Mouse (Mus musculus) E14TG2a.4 (cell line): ENCODE measurements around the gene Aff4.
A peak's percentile ranks its signal among the peaks of the same experiment; 100 is the strongest.
"Not testable (repeated sequence)": the region's sequence is repeated elsewhere in the genome, so short reads cannot be mapped to it uniquely, and the experiment has no call there.

ENCODE experiments used
- H3K27me3 ChIP-seq: 2 replicates; pipeline ENCODE4 v1.6.1; 2014; ENCODE audit warnings: low read length, control low read depth; ENCODE audit not compliant: insufficient read depth
- H3K36me3 ChIP-seq: 2 replicates; pipeline ENCODE4 v1.6.1; 2014; ENCODE audit warnings: low read length, control low read depth; ENCODE audit not compliant: insufficient read depth
- H3K4me1 ChIP-seq: replicated peaks from 2 replicates; pipeline ENCODE4 v1.6.1; 2014; ENCODE audit warnings: low read depth, low read length, control low read depth
- H3K4me3 ChIP-seq: replicated peaks from 2 replicates; pipeline ENCODE4 v1.5.1; 2014; ENCODE audit warnings: mild to moderate bottlenecking, low read length
- H3K9me3 ChIP-seq: 2 replicates; pipeline ENCODE4 v1.6.1; 2014; ENCODE audit warnings: low read length, control low read depth
- CTCF ChIP-seq: conservative IDR thresholded peaks from 2 replicates; pipeline ENCODE4 v1.5.1; 2014; ENCODE audit warnings: low read length
- NANOG ChIP-seq: IDR thresholded peaks from 2 replicates; pipeline ENCODE4 v1.6.1; 2014; ENCODE audit warnings: borderline replicate concordance, low read length, mixed read lengths
- POU5F1 ChIP-seq: IDR thresholded peaks from 2 replicates; pipeline ENCODE4 v1.6.1; 2014; ENCODE audit warnings: low read length, borderline replicate concordance

Aff4 gene

DNA sequence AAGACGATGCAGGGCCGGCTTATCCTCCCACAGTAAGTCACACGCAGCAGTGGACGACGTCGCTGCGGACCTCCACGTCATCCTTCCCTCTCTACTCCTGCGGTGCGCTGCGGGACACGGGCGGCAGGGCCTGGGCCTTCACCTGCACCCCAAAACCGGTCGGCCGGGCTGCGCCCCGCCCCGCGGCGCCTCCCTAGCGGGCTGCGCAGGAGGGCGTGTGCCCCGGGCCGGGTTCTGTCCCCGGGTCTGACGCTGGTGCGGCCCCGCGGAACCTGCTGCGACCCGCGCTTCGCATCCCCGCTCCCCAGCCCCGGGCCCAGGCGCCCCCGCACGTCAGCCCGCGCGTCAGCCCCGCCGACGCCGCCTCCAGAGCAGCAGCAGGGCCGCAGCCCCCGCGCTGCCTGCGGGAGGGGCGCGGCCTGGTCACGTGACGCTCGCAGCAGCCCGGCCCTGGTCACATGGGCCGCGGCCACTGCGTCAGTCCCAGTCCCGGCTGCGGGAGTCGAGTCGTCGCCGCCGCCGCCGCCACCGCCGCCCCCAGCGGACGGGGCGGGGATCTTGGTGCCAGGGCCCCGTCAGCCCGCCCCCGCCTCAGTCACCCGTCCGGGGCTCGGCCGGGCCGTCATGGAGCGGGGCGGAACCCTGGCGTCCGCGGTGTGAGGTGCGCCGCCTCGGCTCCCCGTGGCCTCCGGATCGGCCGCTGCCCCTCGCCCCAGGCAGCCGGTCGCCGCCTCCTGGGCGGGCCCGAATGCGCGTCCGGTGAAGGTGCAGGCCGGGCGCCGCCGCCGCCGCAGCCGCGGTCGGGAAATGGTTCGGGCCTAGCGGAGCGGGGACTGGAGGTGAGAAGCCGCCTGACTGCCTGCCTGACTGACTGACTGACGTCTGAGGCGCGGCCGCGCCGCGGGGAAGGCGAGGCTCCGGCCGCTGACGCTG is at the start of gene Aff4:
Gene Aff4, plus strand, starts transcription at position 543 of the 933 bp plus-strand sequence.
- Histone ChIP-seq H3K27me3 (peaks cover 10% of the 10 kb centered on the region; the same call in 1 of the 2 replicates), H3K36me3 (peaks cover 13% of the 10 kb centered on the region), H3K4me1 (peaks cover 65% of the 10 kb centered on the region), H3K4me3 (peak within 1 kb of the TSS; percentile 90), H3K9me3 (no peaks in the 10 kb centered on the region)
- TF ChIP-seq POU5F1: no peak
- no peak for TF ChIP-seq NANOG
- TF ChIP-seq CTCF: no peak

DNA sequence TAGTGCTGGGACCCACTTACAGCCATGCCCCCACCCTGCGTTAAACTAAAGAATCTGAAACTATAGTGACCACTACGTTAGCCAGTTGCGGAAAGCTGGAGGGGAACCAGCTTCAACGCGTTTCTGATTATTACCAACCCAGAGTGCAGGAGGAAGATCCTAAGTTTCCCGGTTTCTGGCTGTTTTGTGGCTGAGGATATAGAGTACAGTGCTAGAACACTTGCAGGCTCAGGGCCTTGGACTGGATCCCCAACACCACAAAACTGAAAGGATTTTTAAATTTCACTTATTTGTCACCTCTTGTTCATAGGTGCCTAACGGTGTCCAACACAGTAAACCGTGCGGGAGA is 49.5 kb upstream of the Aff4 start:
- peaks cover 61% of the 10 kb centered on the region for H3K4me1 ChIP-seq
- H3K4me3 ChIP-seq: peak overlapping the region; percentile 99
- H3K9me3 ChIP-seq: no peaks in the 10 kb centered on the region
- TF ChIP-seq CTCF: no peak
- H3K36me3 ChIP-seq: peaks cover 28% of the 10 kb centered on the region
- H3K27me3 ChIP-seq: no peaks in the 10 kb centered on the region

DNA sequence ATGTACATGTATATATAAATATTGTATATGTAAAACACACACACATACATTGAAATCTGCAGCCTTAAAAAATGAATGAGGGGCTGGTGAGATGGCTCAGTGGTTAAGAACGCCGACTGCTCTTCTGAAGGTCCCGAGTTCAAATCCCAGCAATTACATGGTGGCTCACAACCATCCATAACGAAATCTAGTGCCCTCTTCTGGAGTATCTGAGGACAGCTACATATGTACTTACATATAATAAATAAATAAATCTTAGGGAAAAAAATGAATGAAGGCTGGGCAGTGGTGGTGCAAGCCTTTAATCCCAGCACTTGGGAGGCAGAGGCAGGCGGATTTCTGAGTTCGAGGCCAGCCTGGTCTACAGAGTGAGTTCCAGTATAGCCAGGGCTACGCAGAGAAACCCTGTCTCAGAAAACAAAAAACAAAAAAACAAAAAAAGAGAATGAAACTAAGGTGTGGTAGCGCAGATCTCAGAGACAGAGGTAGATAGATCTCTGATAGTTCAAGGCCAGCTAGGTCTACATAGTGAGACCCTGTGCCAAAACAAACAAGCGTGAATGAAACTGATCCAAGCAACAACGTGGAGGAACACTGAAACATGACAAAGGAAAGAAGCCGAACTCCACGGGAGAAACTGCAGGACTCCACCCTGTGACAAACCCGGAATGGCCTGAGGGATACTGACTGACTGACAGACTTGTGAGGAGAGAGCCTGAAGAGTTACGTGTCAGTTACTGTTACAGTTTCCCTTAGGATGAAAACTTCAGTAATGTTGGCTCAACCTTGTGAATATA is 46.4 kb upstream of the Aff4 start:
- Histone ChIP-seq H3K27me3 (no peaks in the 10 kb centered on the region), H3K4me3 (no peak overlapping the region), H3K36me3 (no peaks in the 10 kb centered on the region), H3K4me1 (peaks cover 47% of the 10 kb centered on the region), H3K9me3 (no peaks in the 10 kb centered on the region)
- TF ChIP-seq NANOG (peak; percentile 13; the same call in 1 of the 2 replicates), POU5F1 (no peak)

- H3K36me3 ChIP-seq: no peaks in the 10 kb centered on the region
- no peak overlapping the region for H3K4me3 ChIP-seq
- no peaks in the 10 kb centered on the region for H3K9me3 ChIP-seq
- no peaks in the 10 kb centered on the region for H3K27me3 ChIP-seq
- H3K4me1 ChIP-seq: peaks cover 50% of the 10 kb centered on the region
- TF ChIP-seq CTCF (no peak), NANOG (no peak), POU5F1 (no peak)
These were observed 43.7 kb upstream of the Aff4 start for GRCm38 (mm10) chr11:53306965-53307364.

DNA sequence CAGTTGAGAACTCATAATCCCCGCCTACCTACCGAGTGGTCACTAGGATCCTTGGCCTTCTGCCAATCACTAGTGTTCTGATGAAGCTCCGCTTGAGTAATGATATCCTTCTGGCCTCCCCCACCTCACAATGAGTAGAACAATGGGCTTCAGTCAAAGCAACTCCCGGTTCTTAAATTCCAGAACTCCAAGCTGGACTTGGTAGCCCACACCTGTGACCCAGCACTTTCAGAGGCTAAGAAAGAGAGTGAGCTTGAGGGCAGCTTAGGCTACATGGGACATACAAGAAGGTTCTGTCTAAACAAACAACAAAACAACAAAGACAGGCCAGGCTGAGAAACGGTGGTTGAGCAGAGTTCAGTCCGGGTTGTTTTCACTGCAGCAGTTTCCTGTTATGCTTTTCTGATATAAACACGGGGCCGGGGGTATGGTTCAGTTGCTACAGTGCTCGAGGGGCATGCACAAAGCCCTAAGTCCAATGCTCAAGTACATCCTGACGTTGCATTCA is 43.0 kb upstream of the Aff4 start:
- Histone ChIP-seq H3K36me3 (no peaks in the 10 kb centered on the region), H3K27me3 (no peaks in the 10 kb centered on the region), H3K4me1 (peaks cover 55% of the 10 kb centered on the region), H3K9me3 (no peaks in the 10 kb centered on the region), H3K4me3 (no peak overlapping the region)
- no peak for TF ChIP-seq NANOG
- TF ChIP-seq CTCF: no peak
- TF ChIP-seq POU5F1: no peak

DNA sequence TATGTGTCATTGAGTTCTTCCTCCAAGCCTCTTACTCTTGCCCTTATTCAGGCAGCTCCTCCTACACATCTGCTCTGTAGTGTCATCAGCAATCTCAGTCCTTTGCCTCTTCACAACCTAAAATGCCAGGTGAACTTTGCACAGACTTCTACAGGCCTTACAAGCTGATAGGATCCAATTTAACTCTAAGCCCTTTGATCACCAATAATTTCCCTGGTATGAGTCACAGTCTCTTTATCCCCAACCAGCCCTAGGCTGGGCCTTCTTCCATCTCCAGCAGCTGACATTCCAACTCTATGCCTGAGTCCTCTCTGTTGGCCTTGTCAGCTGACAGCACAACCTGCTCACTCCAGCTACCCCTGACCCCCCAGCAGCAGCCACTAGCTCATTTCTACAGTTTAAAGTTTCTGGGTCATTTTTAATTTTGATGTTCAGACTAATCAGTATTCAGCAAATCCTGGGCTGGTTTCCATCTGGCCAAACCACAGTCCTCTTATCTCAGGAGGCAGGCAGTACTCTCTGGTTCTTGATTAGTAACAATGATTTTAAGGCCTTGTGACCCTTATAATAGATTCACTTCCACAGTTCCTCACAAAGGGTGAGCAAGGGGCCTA is 42.3 kb upstream of the Aff4 start:
- TF ChIP-seq NANOG (no peak), CTCF (no peak), POU5F1 (no peak)
- Histone ChIP-seq H3K36me3 (no peaks in the 10 kb centered on the region), H3K4me1 (peaks cover 57% of the 10 kb centered on the region)

DNA sequence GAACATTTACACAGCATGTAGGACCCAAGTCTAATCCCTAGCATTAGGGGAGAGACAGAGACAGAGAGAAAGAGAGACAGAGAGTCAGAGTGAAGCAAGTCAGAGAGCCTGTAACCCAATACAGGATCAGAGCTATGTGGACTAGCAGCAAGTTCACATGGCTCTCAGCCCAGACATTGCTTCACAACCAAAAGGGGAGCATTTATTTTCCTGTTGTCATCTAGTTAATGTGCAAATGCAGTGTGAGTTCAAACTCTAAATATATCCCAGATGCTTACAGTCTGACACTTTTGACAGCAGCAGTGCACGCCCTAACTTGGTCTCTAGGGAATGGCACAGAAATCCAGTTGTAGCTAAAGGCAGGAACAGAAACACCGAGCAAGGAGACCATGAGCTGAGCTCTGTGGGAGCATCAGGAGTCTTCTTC is 41.7 kb upstream of the Aff4 start:
- H3K27me3 ChIP-seq: no peaks in the 10 kb centered on the region
- H3K36me3 ChIP-seq: no peaks in the 10 kb centered on the region
- H3K4me1 ChIP-seq: peaks cover 57% of the 10 kb centered on the region
- H3K9me3 ChIP-seq: no peaks in the 10 kb centered on the region
- TF ChIP-seq POU5F1 (no peak), CTCF (no peak), NANOG (no peak)
- no peak overlapping the region for H3K4me3 ChIP-seq

More for the DNA sequence above, 42.3 kb upstream of the Aff4 start:
- no peak overlapping the region for H3K4me3 ChIP-seq
- no peaks in the 10 kb centered on the region for H3K27me3 ChIP-seq
- no peaks in the 10 kb centered on the region for H3K9me3 ChIP-seq

DNA sequence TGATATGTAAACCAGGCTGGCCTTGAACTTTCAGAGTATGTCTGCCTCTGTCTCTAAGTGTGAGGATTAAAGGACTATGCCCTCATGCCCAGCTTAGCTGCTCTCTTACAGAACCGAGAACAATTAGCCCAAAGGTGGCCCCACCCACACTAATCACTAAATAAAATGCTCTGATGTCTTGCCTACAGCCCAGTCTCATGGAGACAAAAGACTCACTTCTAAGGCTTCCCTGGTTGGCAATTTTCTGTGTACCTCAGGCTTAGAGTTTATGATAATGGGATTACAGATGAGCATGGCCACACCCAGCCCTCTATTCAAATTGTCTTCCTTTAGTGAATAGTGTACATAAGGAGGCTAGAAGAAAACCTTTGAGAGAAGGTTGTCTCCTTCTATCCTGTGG is 39.2 kb upstream of the Aff4 start:
- Histone ChIP-seq H3K9me3 (no peaks in the 10 kb centered on the region), H3K27me3 (no peaks in the 10 kb centered on the region), H3K36me3 (no peaks in the 10 kb centered on the region), H3K4me1 (peaks cover 46% of the 10 kb centered on the region), H3K4me3 (no peak overlapping the region; the same call in 1 of the 2 replicates)
- TF ChIP-seq NANOG (peak; percentile 75; the same call in 1 of the 2 replicates), CTCF (no peak)

GRCm38 (mm10) chr11:53312823-53313222 is 37.8 kb upstream of the Aff4 start:
- not testable (repeated sequence) for H3K4me3 ChIP-seq
- peaks cover 54% of the 10 kb centered on the region for H3K4me1 ChIP-seq

More at GRCm38 (mm10) chr11:53312823-53313222, 37.8 kb upstream of the Aff4 start:
- not testable (repeated sequence) for H3K36me3 ChIP-seq, H3K27me3 ChIP-seq, H3K9me3 ChIP-seq
